Mouse (Mus musculus) liver, embryonic 16.5 days (tissue): ENCODE results near the gene Spdef. TPM values are rescaled to one million over a fixed set of nuclear protein-coding genes. Genes with fewer than 3 reads are reported as not detected.

Experiments used
- ATAC-seq: fragments of 200-750 bp; cut with Nextera tagmentation; 2 replicates; pipeline ENCODE4 v1.8.0; 2017; ENCODE audit warnings: low read depth, mild to moderate bottlenecking, moderate number of reproducible peaks, moderate library complexity
- H3K27ac ChIP-seq: fragments of 300-500 bp; sonication (generic); 2 replicates; pipeline ENCODE4 v1.5.1; 2014; ENCODE audit warnings: mild to moderate bottlenecking, low read length
- H3K27me3 ChIP-seq: fragments of 300-500 bp; sonication (generic); 2 replicates; pipeline ENCODE4 v1.6.1; 2014; ENCODE audit warnings: low read depth, low read length, mixed read lengths; ENCODE audit not compliant: control insufficient read depth, insufficient read depth
- H3K36me3 ChIP-seq: fragments of 300-500 bp; sonication (generic); 2 replicates; pipeline ENCODE4 v1.6.1; 2014; ENCODE audit warnings: mild to moderate bottlenecking; ENCODE audit not compliant: control insufficient read depth, insufficient read depth
- H3K4me1 ChIP-seq: fragments of 300-500 bp; sonication (generic); 2 replicates; pipeline ENCODE4 v1.6.1; 2014; ENCODE audit warnings: low read depth, low read length, mixed read lengths; ENCODE audit not compliant: control insufficient read depth
- H3K4me2 ChIP-seq: fragments of 300-500 bp; sonication (generic); 2 replicates; pipeline ENCODE4 v1.6.1; 2014; ENCODE audit warnings: low read depth, low read length, mixed read lengths
- H3K4me3 ChIP-seq: fragments of 300-500 bp; sonication (generic); 2 replicates; pipeline ENCODE4 v1.5.1; 2014; ENCODE audit warnings: low read depth, mild to moderate bottlenecking, low read length
- H3K9ac ChIP-seq: fragments of 300-500 bp; sonication (generic); 2 replicates; pipeline ENCODE4 v1.6.1; 2014; ENCODE audit warnings: low read depth, low read length
- H3K9me3 ChIP-seq: fragments of 300-500 bp; sonication (generic); replicated peaks from 2 replicates; pipeline ENCODE4 v1.6.1; 2016; ENCODE audit warnings: low read length; ENCODE audit not compliant: control insufficient read depth
- WGBS: fragments of 180-500 bp; shearing (Covaris S2); extraction: QIAGEN DNeasy Blood & Tissue Kit; methylation state at CpG from one replicate; pipeline ENCODE4 v1.1.7; 2014; ENCODE audit not compliant: insufficient replicate concordance; 5-methylcytosine and 5-hydroxymethylcytosine counted together
- polyA plus RNA-seq: library from polyadenylated mRNA; unstranded; fragments of >200 nt; fragmentation: Nextera tagmentation; extraction: Ambion mirVana; gene quantifications from 2 replicates; pipeline ENCODE4 v1.2.1, GENCODE M21; 2015

Gene Spdef
- polyA plus RNA-seq, 1 experiment from 2014 or later = 0.12 TPM

DNA sequence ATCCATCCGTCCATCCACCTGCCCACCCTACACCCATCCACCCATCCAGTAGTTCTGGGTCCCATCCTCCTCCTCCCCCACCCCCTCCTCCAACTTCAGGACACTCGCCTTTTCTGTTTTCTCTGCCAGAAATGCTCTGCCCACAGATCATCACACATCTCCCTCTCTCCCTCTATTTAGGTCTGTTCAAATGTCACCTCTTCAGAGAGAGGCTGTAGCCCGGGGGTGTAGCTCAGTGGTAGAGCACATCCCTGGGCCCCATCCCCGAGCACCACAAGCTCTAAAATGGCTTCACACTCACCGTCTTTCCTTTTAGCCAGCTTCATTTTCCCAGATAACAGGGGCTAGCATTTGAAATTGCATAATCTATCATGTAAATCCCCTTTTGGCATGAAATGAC is 51.0 kb downstream of the Spdef start:
- 54% methylated on average over 5 of the region's 5 CpGs for WGBS
- H3K4me1 ChIP-seq = no peaks in the 10 kb centered on the region; the same call in 1 of the 2 replicates

GRCm38 (mm10) chr17:27676270-27676669 is 52.5 kb downstream of the Spdef start:
- Histone ChIP-seq H3K9me3 (no peaks in the 10 kb centered on the region), H3K4me2 (no peak overlapping the region), H3K27ac (no peak overlapping the region), H3K9ac (no peak overlapping the region), H3K4me1 (no peaks in the 10 kb centered on the region; the same call in 1 of the 2 replicates), H3K27me3 (no peaks in the 10 kb centered on the region), H3K36me3 (no peaks in the 10 kb centered on the region), H3K4me3 (no peak overlapping the region)
- no peak for ATAC-seq
- 57% methylated on average over 7 of the region's 7 CpGs for whole genome bisulfite sequencing

More for the DNA sequence above, 51.0 kb downstream of the Spdef start:
- no peaks in the 10 kb centered on the region for H3K36me3 ChIP-seq
- H3K9me3 ChIP-seq = no peaks in the 10 kb centered on the region
- H3K27ac ChIP-seq = no peak overlapping the region
- H3K4me3 ChIP-seq = no peak overlapping the region
- H3K9ac ChIP-seq = no peak overlapping the region
- no peak for ATAC-seq
- no peak overlapping the region for H3K4me2 ChIP-seq
- no peaks in the 10 kb centered on the region for H3K27me3 ChIP-seq

GRCm38 (mm10) chr17:27675453-27675852 is 53.3 kb downstream of the Spdef start:
- Histone ChIP-seq H3K9me3 (no peaks in the 10 kb centered on the region), H3K4me1 (no peaks in the 10 kb centered on the region; the same call in 1 of the 2 replicates), H3K9ac (no peak overlapping the region), H3K27me3 (no peaks in the 10 kb centered on the region), H3K36me3 (no peaks in the 10 kb centered on the region), H3K27ac (no peak overlapping the region), H3K4me3 (no peak overlapping the region), H3K4me2 (no peak overlapping the region)
- 34% methylated on average over 9 of the region's 9 CpGs for WGBS
- no peak for ATAC-seq

DNA sequence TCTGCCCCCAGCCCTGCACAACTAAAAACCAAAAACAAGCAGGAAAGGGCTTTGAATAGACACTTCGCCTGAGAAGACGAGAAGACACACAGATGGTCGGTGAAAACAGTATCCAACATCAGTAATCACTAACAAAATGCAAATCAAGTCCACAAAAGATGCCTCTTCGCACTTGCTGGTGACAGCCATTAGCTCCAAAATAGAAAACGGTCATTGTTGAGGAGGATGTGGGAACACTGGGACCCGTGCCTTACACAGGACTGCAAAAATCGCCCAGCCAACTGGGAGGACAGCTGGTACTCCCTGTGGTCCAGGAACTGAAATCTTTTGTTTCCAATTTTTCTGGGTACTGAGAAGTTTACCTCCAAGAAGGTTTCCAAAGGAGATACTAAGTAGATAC is 54.8 kb downstream of the Spdef start:
- Histone ChIP-seq H3K4me3 (no peak overlapping the region), H3K9me3 (no peaks in the 10 kb centered on the region), H3K4me1 (no peaks in the 10 kb centered on the region; the same call in 1 of the 2 replicates), H3K36me3 (no peaks in the 10 kb centered on the region), H3K27me3 (no peaks in the 10 kb centered on the region), H3K4me2 (no peak overlapping the region), H3K27ac (no peak overlapping the region), H3K9ac (no peak overlapping the region)
- ATAC-seq = no peak
- WGBS = 63% methylated on average over 7 of the region's 7 CpGs

GRCm38 (mm10) chr17:27671720-27672119 is 57.0 kb downstream of the Spdef start:
- no peak overlapping the region for H3K27ac ChIP-seq
- no peaks in the 10 kb centered on the region for H3K27me3 ChIP-seq
- H3K36me3 ChIP-seq = no peaks in the 10 kb centered on the region
- H3K9ac ChIP-seq = no peak overlapping the region
- ATAC-seq = no peak
- H3K4me3 ChIP-seq = no peak overlapping the region
- WGBS = 67% methylated on average over 6 of the region's 6 CpGs
- H3K9me3 ChIP-seq = no peaks in the 10 kb centered on the region
- H3K4me1 ChIP-seq = no peaks in the 10 kb centered on the region
- H3K4me2 ChIP-seq = no peak overlapping the region

Other genes with a start within 250 kb of the Spdef start
- gene Grm4, start 207.6 kb downstream of the Spdef start, polyA plus RNA-seq = not detected in 2 replicates
- gene Hmga1, start 172.5 kb downstream of the Spdef start, polyA plus RNA-seq = 98.3 and 104 TPM in 2 replicates
- 10.5 and 10.7 TPM in 2 replicates for gene AI413582, start 163.2 kb downstream of the Spdef start, polyA plus RNA-seq
- gene Nudt3, start 105.5 kb downstream of the Spdef start, polyA plus RNA-seq = 19.2 and 20.5 TPM in 2 replicates
- gene RPS10-NUDT3, start 93.7 kb downstream of the Spdef start, polyA plus RNA-seq = not detected in 2 replicates
- 432 and 472 TPM in 2 replicates for gene Rps10, start 92.3 kb downstream of the Spdef start, polyA plus RNA-seq
- 0.22 and 0.26 TPM in 2 replicates for gene Pacsin1, start 73.4 kb downstream of the Spdef start, polyA plus RNA-seq
- 14.3 and 16.8 TPM in 2 replicates for gene D17Wsu92e, start 91.7 kb upstream of the Spdef start, polyA plus RNA-seq
- 105 and 114 TPM in 2 replicates for gene Snrpc, start 109.2 kb upstream of the Spdef start, polyA plus RNA-seq
- 2.4 and 2.5 TPM in 2 replicates for gene Uhrf1bp1, start 127.5 kb upstream of the Spdef start, polyA plus RNA-seq
- gene Anks1, start 180.4 kb upstream of the Spdef start, polyA plus RNA-seq = 3.7 and 4.4 TPM in 2 replicates
- 20.6 and 21.3 TPM in 2 replicates for gene Taf11, start 180.9 kb upstream of the Spdef start, polyA plus RNA-seq